Mouse (Mus musculus) right cerebral cortex, adult 18-20 months (tissue): ENCODE results near the gene Rpain.
A peak's percentile ranks its signal among the peaks of the same experiment; 100 is the strongest.

Source experiments
- DNase-seq: peaks from one replicate; pipeline ENCODE4 v3.0.0; 2022; ENCODE audit warnings: mixed read lengths

Rpain gene

GRCm38 (mm10) chr11:71003611-71004315 is 33.8 kb downstream of the Rpain start:
- DNase-seq, result no peak

GRCm38 (mm10) chr11:71004316-71004773 is 34.3 kb downstream of the Rpain start, which contains the start of gene Dhx33:
Gene Dhx33, minus strand, starts transcription at chr11:71004437.
- peak; percentile 98 for DNase-seq

GRCm38 (mm10) chr11:71005046-71005445 is 35.0 kb downstream of the Rpain start:
- no peak for DNase-seq

GRCm38 (mm10) chr11:71007026-71007425 is 37.0 kb downstream of the Rpain start:
- DNase-seq, result no peak

- no peak for DNase-seq
These were observed 37.8 kb downstream of the Rpain start for GRCm38 (mm10) chr11:71007831-71008230.

GRCm38 (mm10) chr11:71008321-71008720 is 38.3 kb downstream of the Rpain start:
- no peak for DNase-seq

GRCm38 (mm10) chr11:71012743-71013142 is 42.7 kb downstream of the Rpain start:
- no peak for DNase-seq

GRCm38 (mm10) chr11:71017051-71017450 is 47.0 kb downstream of the Rpain start:
- DNase-seq, result no peak

GRCm38 (mm10) chr11:71018416-71019200 is 48.6 kb downstream of the Rpain start:
- no peak for DNase-seq

- peak; percentile 99 for DNase-seq
These were observed 49.4 kb downstream of the Rpain start, which contains the start of the genes Mis12 and Derl2 for GRCm38 (mm10) chr11:71019201-71020068. Gene Mis12, plus strand, starts transcription at chr11:71019611. Gene Derl2, minus strand, starts transcription at chr11:71019841.
